Mouse (Mus musculus): ENCODE data around the gene Ccdc33. TPM values are rescaled to one million over a fixed set of nuclear protein-coding genes. Genes with fewer than 3 reads are reported as not detected.

The Ccdc33 gene
- polyA plus RNA-seq, 1 experiment: 0.06 TPM

Other genes starting within 250 kb of the Ccdc33 start
- gene Ubl7, start 207.8 kb downstream of the Ccdc33 start, polyA plus RNA-seq (2012; rRNA removed): 69.2 and 74.7 TPM in 2 replicates
- 13.6 and 14.8 TPM in 2 replicates for gene Sema7a, start 178.7 kb downstream of the Ccdc33 start, polyA plus RNA-seq (2012; rRNA removed)
- 0.36 and 0.37 TPM in 2 replicates for gene Cyp11a1, start 112.4 kb downstream of the Ccdc33 start, polyA plus RNA-seq (2012; rRNA removed)
- gene Stra6, start 55.0 kb downstream of the Ccdc33 start, polyA plus RNA-seq (2012; rRNA removed): 0.50 and 0.63 TPM in 2 replicates
- gene Islr, start 85.5 kb upstream of the Ccdc33 start, polyA plus RNA-seq (2012; rRNA removed): 137 and 139 TPM in 2 replicates
- 0.15 and 0.19 TPM in 2 replicates for gene Islr2, start 85.5 kb upstream of the Ccdc33 start, polyA plus RNA-seq (2012; rRNA removed)
- 14.2 and 21.8 TPM in 2 replicates for gene Pml, start 131.0 kb upstream of the Ccdc33 start, polyA plus RNA-seq (2012; rRNA removed)
- 60.9 and 66.9 TPM in 2 replicates for gene Stoml1, start 134.3 kb upstream of the Ccdc33 start, polyA plus RNA-seq (2012; rRNA removed)
- gene Loxl1, start 194.4 kb upstream of the Ccdc33 start, polyA plus RNA-seq (2012; rRNA removed): 56.0 and 68.7 TPM in 2 replicates

Measured in urinary bladder, adult 2 months (tissue).